Mouse (Mus musculus) limb, embryonic 12.5 days (tissue): ENCODE data around the gene Atr. TPM values are rescaled to one million over a fixed set of nuclear protein-coding genes. Genes with fewer than 3 reads are reported as not detected.

Experiments used
- ATAC-seq: fragments of 200-750 bp; cut with Nextera tagmentation; 2 replicates; pipeline ENCODE4 v1.8.0; 2017; ENCODE audit warnings: low read depth, moderate TSS enrichment; ENCODE audit not compliant: insufficient number of reproducible peaks, insufficient read depth, low FRiP score, low TSS enrichment
- H3K27ac ChIP-seq: fragments of 300-500 bp; sonication (generic); 2 replicates; pipeline ENCODE4 v1.5.1; 2016; ENCODE audit warnings: mild to moderate bottlenecking, moderate library complexity
- H3K27me3 ChIP-seq: fragments of 300-500 bp; sonication (generic); 2 replicates; pipeline ENCODE4 v1.6.1; 2016; ENCODE audit warnings: mild to moderate bottlenecking, moderate library complexity
- H3K36me3 ChIP-seq: fragments of 300-500 bp; sonication (generic); 2 replicates; pipeline ENCODE4 v1.6.1; 2016; ENCODE audit warnings: mild to moderate bottlenecking, moderate library complexity
- H3K4me1 ChIP-seq: fragments of 300-500 bp; sonication (generic); replicated peaks from 2 replicates; pipeline ENCODE4 v1.6.1; 2016
- H3K4me2 ChIP-seq: fragments of 300-500 bp; sonication (generic); 2 replicates; pipeline ENCODE4 v1.6.1; 2016; ENCODE audit warnings: mild to moderate bottlenecking, moderate library complexity
- H3K4me3 ChIP-seq: fragments of 300-500 bp; sonication (generic); replicated peaks from 2 replicates; pipeline ENCODE4 v1.5.1; 2016; ENCODE audit warnings: mild to moderate bottlenecking
- H3K9ac ChIP-seq: fragments of 300-500 bp; sonication (generic); replicated peaks from 2 replicates; pipeline ENCODE4 v1.6.1; 2016; ENCODE audit warnings: mild to moderate bottlenecking, moderate library complexity
- H3K9me3 ChIP-seq: fragments of 300-500 bp; sonication (generic); 2 replicates; pipeline ENCODE4 v1.6.1; 2016; ENCODE audit warnings: mild to moderate bottlenecking, moderate library complexity
- WGBS: fragments of 180-500 bp; shearing (Covaris S2); methylation state at CpG from one replicate; pipeline ENCODE4 v1.1.7; 2016; 5-methylcytosine and 5-hydroxymethylcytosine counted together
- polyA plus RNA-seq: library from polyadenylated mRNA; unstranded; fragments of >200 nt; fragmentation: Nextera tagmentation; extraction: Ambion mirVana; gene quantifications from 2 replicates; pipeline ENCODE4 v1.2.1, GENCODE M21; 2016

The Atr gene
- polyA plus RNA-seq, result 26.8 and 28.6 TPM in 2 replicates

DNA sequence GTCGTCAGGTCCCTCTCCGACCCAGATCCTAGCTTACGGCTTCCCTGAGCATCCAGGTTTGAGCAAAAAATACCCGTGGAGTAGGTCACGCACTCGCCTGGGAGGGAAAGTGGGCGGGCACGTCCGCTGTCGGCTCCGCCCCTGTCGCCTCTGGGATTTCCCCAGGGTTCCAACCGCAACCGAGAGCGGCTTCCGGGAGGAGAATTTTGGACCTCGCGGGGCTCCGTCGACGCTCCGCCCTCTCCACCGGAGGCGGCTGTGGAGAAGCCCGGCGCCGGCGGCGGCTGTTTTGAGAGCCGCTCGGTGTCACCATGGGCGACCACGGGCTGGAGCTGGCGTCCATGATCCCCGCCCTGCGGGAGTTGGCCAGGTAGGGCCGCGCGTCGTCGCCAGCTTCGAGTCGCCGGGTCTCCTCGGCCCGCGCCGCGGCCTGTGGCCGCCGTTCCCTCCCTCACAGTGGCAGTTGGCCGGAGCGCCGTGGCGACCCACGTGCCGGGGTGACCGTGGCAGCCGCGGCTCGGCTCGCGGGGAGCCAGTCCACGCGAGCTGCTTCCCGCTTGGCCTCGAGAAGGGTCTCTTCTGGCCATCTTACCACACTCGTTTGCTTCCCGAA is at the start of gene Atr:
Atr (plus strand) TSS at position 184 of the 613 bp plus-strand sequence.
- Histone ChIP-seq H3K9me3 (no peaks in the 10 kb centered on the region), H3K27me3 (no peaks in the 10 kb centered on the region), H3K27ac (peak within 1 kb of the TSS; percentile 84), H3K4me1 (no peaks in the 10 kb centered on the region), H3K9ac (peak within 1 kb of the TSS; percentile 79), H3K36me3 (peaks cover 3% of the 10 kb centered on the region), H3K4me3 (peak within 1 kb of the TSS; percentile 92), H3K4me2 (peak within 1 kb of the TSS; percentile 82)
- under 1% methylated on average over 60 of the region's 69 CpGs for WGBS
- peak; percentile 81 for ATAC-seq

DNA sequence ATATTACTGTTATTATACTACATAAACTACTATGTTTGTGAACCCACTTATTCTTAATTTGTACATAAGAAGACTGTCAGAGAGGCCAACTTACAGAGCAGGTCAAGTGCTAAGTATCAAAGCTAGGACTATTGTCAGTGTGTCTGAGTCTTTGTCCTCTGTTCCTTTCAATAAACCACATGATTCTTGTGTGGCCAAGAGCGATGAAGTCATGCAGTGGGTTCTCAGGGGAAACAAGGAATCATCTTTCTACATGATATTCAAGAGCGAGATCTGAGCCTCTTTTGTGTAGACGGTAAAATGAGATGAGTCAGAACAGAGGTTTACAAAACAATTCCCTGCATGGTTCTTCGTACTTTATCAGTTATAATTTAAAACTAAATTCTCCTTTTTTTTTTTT is 47.8 kb upstream of the Atr start:
- Histone ChIP-seq H3K27ac (no peak overlapping the region), H3K4me3 (no peak overlapping the region), H3K4me2 (no peak overlapping the region), H3K9me3 (0 out of 2 replicates have a peak, but pooled peaks cover 7% of the 10 kb centered on the region), H3K36me3 (no peaks in the 10 kb centered on the region), H3K27me3 (no peaks in the 10 kb centered on the region), H3K4me1 (0 out of 2 replicates have a peak, but pooled peaks cover 8% of the 10 kb centered on the region), H3K9ac (no peak overlapping the region)
- WGBS, result 87% methylated on average over 4 of the region's 4 CpGs
- ATAC-seq, result no peak

DNA sequence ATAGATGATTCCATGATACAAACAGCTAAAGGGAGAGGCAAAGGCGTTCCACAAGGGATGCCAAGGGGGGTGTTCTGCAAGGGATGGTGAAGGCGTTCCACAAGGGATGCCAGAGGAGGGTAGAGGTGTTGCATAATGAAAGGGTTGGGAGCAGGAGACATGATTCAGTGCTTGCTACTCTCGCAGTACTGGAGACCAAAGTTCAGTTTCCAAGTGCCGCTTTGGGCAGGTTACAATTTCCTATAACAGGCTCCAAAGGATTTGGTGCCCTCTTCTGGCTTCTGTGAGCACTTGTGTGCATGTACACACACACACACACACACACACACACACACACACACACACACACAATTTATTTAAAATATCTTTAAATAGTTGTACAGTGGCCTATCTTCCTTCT is 45.6 kb upstream of the Atr start:
- no peaks in the 10 kb centered on the region for H3K27me3 ChIP-seq
- H3K9ac ChIP-seq, result no peak overlapping the region
- no peak overlapping the region for H3K4me2 ChIP-seq
- ATAC-seq, result no peak
- H3K4me1 ChIP-seq, result 0 out of 2 replicates have a peak, but pooled peaks cover 8% of the 10 kb centered on the region
- H3K4me3 ChIP-seq, result no peak overlapping the region
- 93% methylated on average over 4 of the region's 4 CpGs for WGBS
- no peaks in the 10 kb centered on the region for H3K36me3 ChIP-seq
- no peak overlapping the region for H3K27ac ChIP-seq
- H3K9me3 ChIP-seq, result 0 out of 2 replicates have a peak, but pooled peaks cover 7% of the 10 kb centered on the region

DNA sequence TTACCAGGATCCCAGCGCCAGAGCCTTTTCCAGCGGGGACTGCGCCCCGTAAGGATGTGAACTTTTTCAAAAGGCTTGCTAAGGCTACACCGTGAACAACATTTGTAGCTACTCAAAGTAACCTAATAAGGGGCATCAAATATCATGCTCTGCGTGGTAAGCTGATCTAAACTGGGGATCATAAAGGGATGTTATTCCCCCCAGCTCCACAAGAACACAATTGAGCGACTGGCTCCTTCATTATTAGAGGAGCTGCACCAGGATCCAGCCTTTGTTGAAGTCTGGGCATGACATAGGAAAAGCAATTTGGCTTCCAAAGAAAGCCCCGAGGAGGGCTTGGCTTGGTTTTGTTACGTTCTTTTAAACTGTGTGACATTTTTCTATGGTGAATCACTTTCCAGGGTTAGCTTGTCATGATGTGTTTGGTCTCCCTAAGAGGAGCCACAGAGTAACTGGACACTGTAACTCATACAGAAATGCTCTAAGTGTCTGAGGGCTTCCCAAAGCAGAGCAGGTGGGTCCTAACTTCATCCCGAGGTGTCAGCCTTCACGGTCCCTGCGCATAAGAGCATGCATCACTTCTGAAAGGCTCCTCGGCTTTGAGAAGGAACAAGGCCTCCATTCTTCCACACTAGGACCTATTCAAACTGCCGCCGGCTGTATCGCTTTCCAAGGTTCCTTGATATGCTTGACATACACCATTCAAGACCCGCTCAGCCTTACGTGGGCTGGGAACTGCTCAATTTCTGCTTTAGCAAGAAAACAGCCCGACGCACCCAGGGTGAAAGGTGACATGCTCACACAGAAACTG is 43.5 kb upstream of the Atr start:
- H3K4me3 ChIP-seq, result no peak overlapping the region
- no peaks in the 10 kb centered on the region for H3K27me3 ChIP-seq
- H3K4me1 ChIP-seq, result 0 out of 2 replicates have a peak, but pooled peaks cover 8% of the 10 kb centered on the region
- 63% methylated on average over 20 of the region's 20 CpGs for WGBS
- H3K36me3 ChIP-seq, result no peaks in the 10 kb centered on the region
- no peak overlapping the region for H3K4me2 ChIP-seq
- H3K27ac ChIP-seq, result peak overlapping the region; percentile 57; the same call in 1 of the 2 replicates
- no peak overlapping the region; the same call in 1 of the 2 replicates for H3K9ac ChIP-seq
- ATAC-seq, result 0 out of 2 replicates have a peak, but pooled peaks have one; percentile 47
- H3K9me3 ChIP-seq, result 0 out of 2 replicates have a peak, but pooled peaks cover 7% of the 10 kb centered on the region

DNA sequence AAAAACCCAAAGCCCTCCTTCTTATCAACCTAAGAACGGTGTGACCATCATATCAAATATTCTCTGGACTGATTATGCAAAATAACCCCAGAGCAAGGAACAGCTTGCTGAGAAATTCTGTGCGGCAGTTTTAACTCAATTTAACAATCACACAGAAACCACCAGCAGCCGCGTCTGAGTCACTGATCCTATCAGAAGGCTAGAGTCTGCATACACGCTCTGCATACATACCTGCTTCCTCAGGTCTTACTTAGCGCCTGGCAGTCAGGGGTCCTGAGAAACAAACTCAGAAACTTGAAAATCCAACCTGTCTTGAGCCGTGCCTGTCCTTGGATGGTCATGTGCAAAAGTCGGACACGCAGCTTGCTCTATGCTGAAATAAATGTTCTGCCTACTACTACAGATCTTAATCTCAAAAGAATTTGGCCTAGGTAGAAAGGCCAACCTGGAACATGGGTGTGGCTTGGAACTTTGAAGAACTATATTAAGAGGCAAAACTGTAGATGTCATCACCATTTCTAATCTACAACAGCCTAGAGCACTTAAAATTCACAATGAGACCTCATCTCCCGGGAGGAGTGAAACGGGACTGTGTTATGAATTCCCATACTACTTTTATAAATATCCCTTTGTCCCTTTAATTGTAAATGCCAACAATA is 42.3 kb upstream of the Atr start:
- Histone ChIP-seq H3K4me1 (0 out of 2 replicates have a peak, but pooled peaks cover 8% of the 10 kb centered on the region), H3K4me3 (no peak overlapping the region), H3K9ac (no peak overlapping the region), H3K27me3 (no peaks in the 10 kb centered on the region), H3K36me3 (no peaks in the 10 kb centered on the region), H3K27ac (no peak overlapping the region), H3K4me2 (no peak overlapping the region), H3K9me3 (0 out of 2 replicates have a peak, but pooled peaks cover 7% of the 10 kb centered on the region)
- 91% methylated on average over 11 of the region's 11 CpGs for WGBS
- no peak for ATAC-seq

GRCm38 (mm10) chr9:95815706-95816105 is 41.7 kb upstream of the Atr start:
- Histone ChIP-seq H3K9ac (no peak overlapping the region), H3K27me3 (no peaks in the 10 kb centered on the region), H3K4me1 (0 out of 2 replicates have a peak, but pooled peaks cover 8% of the 10 kb centered on the region), H3K9me3 (0 out of 2 replicates have a peak, but pooled peaks cover 7% of the 10 kb centered on the region), H3K4me2 (no peak overlapping the region), H3K36me3 (no peaks in the 10 kb centered on the region), H3K27ac (no peak overlapping the region), H3K4me3 (no peak overlapping the region)
- 80% methylated on average over 4 of the region's 4 CpGs for WGBS
- no peak for ATAC-seq

GRCm38 (mm10) chr9:95822531-95822930 is 34.9 kb upstream of the Atr start:
- ATAC-seq, result no peak

GRCm38 (mm10) chr9:95827565-95827964 is 29.8 kb upstream of the Atr start:
- no peak for ATAC-seq
- no peaks in the 10 kb centered on the region for H3K36me3 ChIP-seq
- no peaks in the 10 kb centered on the region for H3K27me3 ChIP-seq
- no peak overlapping the region for H3K9ac ChIP-seq
- no peak overlapping the region for H3K27ac ChIP-seq
- WGBS, result 91% methylated on average over 5 of the region's 5 CpGs
- no peaks in the 10 kb centered on the region for H3K9me3 ChIP-seq
- no peak overlapping the region for H3K4me2 ChIP-seq
- no peaks in the 10 kb centered on the region; the same call in 1 of the 2 replicates for H3K4me1 ChIP-seq
- H3K4me3 ChIP-seq, result no peak overlapping the region

More at GRCm38 (mm10) chr9:95822531-95822930, 34.9 kb upstream of the Atr start:
- Histone ChIP-seq H3K27ac (0 out of 2 replicates have a peak overlapping the region, but pooled peaks have one; percentile 53), H3K4me3 (no peak overlapping the region), H3K4me1 (peaks cover 12% of the 10 kb centered on the region), H3K27me3 (no peaks in the 10 kb centered on the region), H3K4me2 (no peak overlapping the region), H3K9ac (no peak overlapping the region), H3K9me3 (no peaks in the 10 kb centered on the region), H3K36me3 (no peaks in the 10 kb centered on the region)
- WGBS, result 80% methylated on average over 7 of the region's 7 CpGs

- Histone ChIP-seq H3K36me3 (no peaks in the 10 kb centered on the region), H3K4me3 (no peak overlapping the region), H3K9me3 (no peaks in the 10 kb centered on the region), H3K9ac (no peak overlapping the region), H3K27me3 (no peaks in the 10 kb centered on the region), H3K4me1 (no peaks in the 10 kb centered on the region), H3K27ac (no peak overlapping the region), H3K4me2 (no peak overlapping the region)
- WGBS, result 79% methylated on average over 3 of the region's 3 CpGs
- ATAC-seq, result no peak
These were observed 24.6 kb upstream of the Atr start for GRCm38 (mm10) chr9:95832758-95833157.

GRCm38 (mm10) chr9:95834799-95835198 is 22.6 kb upstream of the Atr start:
- no peaks in the 10 kb centered on the region for H3K27me3 ChIP-seq
- H3K9ac ChIP-seq, result no peak overlapping the region
- no peaks in the 10 kb centered on the region for H3K9me3 ChIP-seq
- H3K36me3 ChIP-seq, result no peaks in the 10 kb centered on the region
- no peak overlapping the region for H3K4me2 ChIP-seq
- no peak for ATAC-seq
- no peak overlapping the region for H3K4me3 ChIP-seq
- H3K4me1 ChIP-seq, result no peaks in the 10 kb centered on the region
- WGBS, result 71% methylated on average over 3 of the region's 3 CpGs
- H3K27ac ChIP-seq, result no peak overlapping the region

GRCm38 (mm10) chr9:95835741-95836140 is 21.7 kb upstream of the Atr start:
- no peaks in the 10 kb centered on the region for H3K27me3 ChIP-seq
- WGBS, result 91% methylated on average over 10 of the region's 10 CpGs
- no peaks in the 10 kb centered on the region for H3K36me3 ChIP-seq
- H3K4me1 ChIP-seq, result no peaks in the 10 kb centered on the region
- ATAC-seq, result no peak
- H3K4me2 ChIP-seq, result no peak overlapping the region
- no peak overlapping the region for H3K27ac ChIP-seq
- H3K4me3 ChIP-seq, result no peak overlapping the region
- H3K9me3 ChIP-seq, result no peaks in the 10 kb centered on the region
- H3K9ac ChIP-seq, result no peak overlapping the region
